Mouse (Mus musculus): ENCODE measurements around the gene A030003K21Rik.
"Not testable (repeated sequence)": the region's sequence is repeated elsewhere in the genome, so short reads cannot be mapped to it uniquely, and the experiment has no call there.

The A030003K21Rik gene

DNA sequence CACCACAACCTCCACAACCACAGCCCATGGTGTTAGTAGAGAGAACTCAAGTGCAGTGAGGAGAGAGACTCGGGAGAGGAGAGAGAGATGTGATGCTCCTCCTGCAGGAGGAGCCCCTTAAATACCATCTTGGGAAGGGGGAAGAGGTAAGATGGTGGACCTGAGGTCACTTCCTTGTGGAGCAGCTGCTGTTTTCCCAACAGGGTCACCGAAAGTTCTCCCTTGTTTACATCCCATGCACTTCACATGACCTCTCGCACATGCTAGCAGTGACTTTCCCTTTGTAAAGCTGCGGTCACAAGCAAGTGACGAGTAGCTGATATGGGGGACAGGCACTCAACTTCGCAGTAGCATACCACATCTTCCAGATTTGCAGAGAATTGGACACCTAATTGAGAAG is at the start of gene A030003K21Rik:
Gene A030003K21Rik (minus strand): TSS at position 94 of the 400 bp plus-strand sequence.
- in situ Hi-C loops (cut with MboI; ENCODE audit: low pct_unique_long_range_greater_than_20kb in 1 of 2, low sequenced_read_pairs in 2 of 2, unreplicated experiment in 1 of 2) = not testable (repeated sequence)

DNA sequence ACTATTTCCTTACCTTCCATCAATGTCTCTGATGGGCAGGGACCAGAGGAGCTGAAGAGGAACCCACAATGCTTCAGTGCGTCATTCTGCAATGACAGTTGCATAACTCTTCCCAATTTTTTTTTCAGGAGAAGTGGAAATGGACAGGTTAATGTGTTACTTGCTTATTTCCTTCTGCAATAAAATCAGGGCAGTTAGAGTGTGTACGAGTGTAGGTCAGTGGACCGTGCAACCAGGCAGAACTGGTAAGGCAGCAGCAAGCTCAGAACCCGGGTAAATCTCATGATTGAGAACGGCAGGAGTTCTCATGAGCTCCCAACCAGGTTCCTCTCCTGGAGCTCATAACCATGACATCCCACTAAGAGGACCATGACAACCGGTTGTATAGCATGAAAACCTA is 48.9 kb upstream of the A030003K21Rik start:
- in situ Hi-C loops (cut with MboI; ENCODE audit: low pct_unique_long_range_greater_than_20kb in 1 of 2, low sequenced_read_pairs in 2 of 2, unreplicated experiment in 1 of 2) = no loop called here

- in situ Hi-C loops (cut with MboI; ENCODE audit: low pct_unique_long_range_greater_than_20kb in 1 of 2, low sequenced_read_pairs in 2 of 2, unreplicated experiment in 1 of 2) = no loop called here
Observed at GRCm38 (mm10) chr1:82991596-82991995, 48.4 kb upstream of the A030003K21Rik start.

DNA sequence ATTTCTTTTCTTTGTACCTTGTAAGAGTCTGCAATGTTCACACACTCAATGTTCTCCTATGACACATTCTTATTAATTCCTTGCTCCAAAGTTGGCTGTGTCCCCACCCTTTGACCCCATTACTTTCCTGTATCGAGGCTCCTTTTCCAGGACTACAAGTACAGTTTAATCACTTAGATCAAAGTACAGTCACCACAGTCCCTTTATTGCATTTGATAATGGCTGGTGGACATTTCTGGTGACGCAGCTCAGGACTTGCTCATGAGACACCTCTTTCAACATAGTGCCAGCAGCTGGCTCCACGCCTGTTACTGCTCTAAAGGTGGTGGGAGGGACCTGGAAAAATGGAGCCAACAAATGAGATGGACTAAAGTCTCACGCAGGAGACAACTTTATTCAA is 47.9 kb upstream of the A030003K21Rik start:
- in situ Hi-C loops (cut with MboI; ENCODE audit: low pct_unique_long_range_greater_than_20kb in 1 of 2, low sequenced_read_pairs in 2 of 2, unreplicated experiment in 1 of 2) = no loop called here

DNA sequence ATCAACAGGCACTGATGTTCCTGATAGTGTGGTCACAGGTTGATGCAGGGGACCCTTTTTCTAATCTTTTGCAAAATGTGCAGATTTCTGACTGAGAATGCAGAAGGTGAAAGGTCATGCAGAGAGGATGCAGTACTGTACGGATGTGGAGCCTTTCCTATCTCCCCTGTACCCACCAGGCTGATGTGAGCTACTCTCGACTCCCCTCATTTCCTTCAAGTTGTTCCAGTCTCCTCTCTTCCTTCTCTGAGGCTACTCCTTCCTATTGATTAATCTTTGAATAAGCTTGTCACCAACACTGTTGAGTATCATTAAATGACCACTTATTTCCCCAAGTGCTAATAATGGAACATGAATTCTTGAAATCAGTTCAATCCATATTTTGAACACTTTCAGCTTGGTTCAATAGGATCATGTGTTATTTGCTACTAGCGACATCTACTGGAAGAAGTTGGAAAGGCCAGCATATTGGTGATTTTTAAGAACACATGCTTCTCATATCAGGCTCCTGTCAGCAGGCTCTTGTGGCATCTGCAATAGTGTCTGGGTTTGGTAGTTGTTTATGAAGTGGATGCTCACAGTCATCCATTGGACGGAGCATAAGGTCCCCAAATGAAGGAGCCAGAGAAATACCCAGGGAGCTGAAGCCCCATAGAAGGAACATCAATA is 44.5 kb upstream of the A030003K21Rik start:
- in situ Hi-C loops (cut with MboI; ENCODE audit: low pct_unique_long_range_greater_than_20kb in 1 of 2, low sequenced_read_pairs in 2 of 2, unreplicated experiment in 1 of 2) = no loop called here

GRCm38 (mm10) chr1:82986738-82987137 is 43.5 kb upstream of the A030003K21Rik start:
- in situ Hi-C loops (cut with MboI; ENCODE audit: low pct_unique_long_range_greater_than_20kb in 1 of 2, low sequenced_read_pairs in 2 of 2, unreplicated experiment in 1 of 2) = no loop called here

DNA sequence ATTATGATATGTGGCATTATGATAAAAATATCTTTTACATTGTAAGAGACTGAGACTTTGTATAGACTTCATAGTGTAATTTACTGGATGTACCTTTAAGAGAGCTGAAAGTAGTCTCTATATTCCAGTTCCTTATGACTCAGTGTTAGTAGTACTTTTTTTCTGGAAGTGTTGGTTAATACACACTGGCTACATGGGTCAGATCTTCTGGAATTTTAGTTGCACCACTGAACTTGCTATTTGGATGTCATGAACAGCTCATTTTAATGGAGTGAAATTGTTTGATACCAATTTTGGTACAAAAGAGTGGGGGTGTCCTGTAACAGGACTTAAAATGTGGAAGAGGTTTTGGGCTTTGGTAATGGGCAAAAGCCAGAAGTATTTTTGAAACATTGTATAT is 34.7 kb upstream of the A030003K21Rik start:
- in situ Hi-C loops (cut with MboI; ENCODE audit: low pct_unique_long_range_greater_than_20kb in 1 of 2, low sequenced_read_pairs in 2 of 2, unreplicated experiment in 1 of 2) = loop anchor here (10.0 kb wide), 1 partner anchor 173 kb away; no protein-coding TSS in a partner anchor

- in situ Hi-C loops (cut with MboI; ENCODE audit: low pct_unique_long_range_greater_than_20kb in 1 of 2, low sequenced_read_pairs in 2 of 2, unreplicated experiment in 1 of 2) = loop anchor here (10.0 kb wide), 1 partner anchor 171 kb away; no protein-coding TSS in a partner anchor
Observed at GRCm38 (mm10) chr1:82975750-82976149, 32.6 kb upstream of the A030003K21Rik start.

DNA sequence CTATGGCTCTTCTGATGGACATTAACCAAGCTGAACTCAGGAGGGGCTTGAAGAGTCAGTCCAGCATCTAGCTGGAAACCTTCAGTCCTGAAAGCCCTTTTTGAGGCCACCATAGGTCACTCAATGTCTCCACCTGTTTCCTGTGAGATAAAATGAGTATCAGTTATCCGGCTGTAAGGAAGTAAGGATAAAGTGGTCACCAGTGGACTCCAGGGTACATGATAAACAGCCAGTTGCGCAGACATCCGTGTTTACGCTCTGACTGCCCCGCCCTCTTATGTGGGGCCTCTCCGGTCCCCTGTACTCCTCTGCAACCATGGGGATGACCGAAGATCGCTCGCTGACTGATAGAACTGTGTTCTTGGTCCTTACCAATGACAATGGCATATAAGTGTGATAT is 31.2 kb upstream of the A030003K21Rik start:
- in situ Hi-C loops (cut with MboI; ENCODE audit: low pct_unique_long_range_greater_than_20kb in 1 of 2, low sequenced_read_pairs in 2 of 2, unreplicated experiment in 1 of 2) = loop anchor here (10.0 kb wide), 1 partner anchor 170 kb away; no protein-coding TSS in a partner anchor

GRCm38 (mm10) chr1:82973901-82974300 is 30.7 kb upstream of the A030003K21Rik start:
- in situ Hi-C loops (cut with MboI; ENCODE audit: low pct_unique_long_range_greater_than_20kb in 1 of 2, low sequenced_read_pairs in 2 of 2, unreplicated experiment in 1 of 2) = loop anchor here (10.0 kb wide), 1 partner anchor 169 kb away; no protein-coding TSS in a partner anchor

DNA sequence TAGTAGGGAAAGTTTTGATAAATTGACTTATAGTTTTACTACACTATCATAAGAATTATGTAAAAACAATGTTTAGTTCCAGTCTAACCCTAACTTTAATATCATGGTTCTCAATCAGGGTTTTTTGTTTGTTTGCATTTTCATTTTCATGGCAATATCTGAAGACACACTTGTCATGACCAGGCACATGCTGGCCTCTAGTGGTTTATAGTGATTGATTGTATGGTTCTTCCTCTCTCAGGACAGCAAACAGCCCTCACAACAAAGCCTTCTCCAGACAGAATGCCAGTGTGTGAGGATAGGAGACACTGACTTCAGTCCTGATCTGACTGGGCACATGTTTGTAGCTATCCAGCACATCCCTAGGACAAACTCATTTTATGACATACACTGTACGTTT is 30.1 kb upstream of the A030003K21Rik start:
- in situ Hi-C loops (cut with MboI; ENCODE audit: low pct_unique_long_range_greater_than_20kb in 1 of 2, low sequenced_read_pairs in 2 of 2, unreplicated experiment in 1 of 2) = loop anchor here (10.0 kb wide), 1 partner anchor 168 kb away; no protein-coding TSS in a partner anchor

GRCm38 (mm10) chr1:82972046-82972445 is 28.9 kb upstream of the A030003K21Rik start:
- in situ Hi-C loops (cut with MboI; ENCODE audit: low pct_unique_long_range_greater_than_20kb in 1 of 2, low sequenced_read_pairs in 2 of 2, unreplicated experiment in 1 of 2) = loop anchor here (10.0 kb wide), 1 partner anchor 167 kb away; no protein-coding TSS in a partner anchor

DNA sequence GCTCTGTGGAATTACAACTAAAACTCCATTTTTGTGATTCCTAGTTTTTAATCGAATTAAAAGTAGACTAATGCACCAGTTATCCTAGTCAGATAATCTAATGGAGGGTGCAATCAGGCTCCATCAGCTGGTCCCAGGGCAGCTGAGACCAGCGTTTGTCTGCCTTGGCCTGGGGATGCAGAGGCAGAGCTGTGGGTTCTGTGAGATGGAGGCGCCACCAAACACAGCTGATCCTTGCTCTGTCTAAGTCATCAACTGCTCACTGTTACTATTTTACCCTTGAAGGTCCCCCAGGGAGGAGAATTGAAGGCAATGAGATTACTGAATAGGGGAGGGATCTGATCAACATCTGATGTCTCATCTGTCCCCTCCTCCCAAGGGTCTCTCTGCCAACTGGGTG is 23.2 kb upstream of the A030003K21Rik start:
- in situ Hi-C loops (cut with MboI; ENCODE audit: low pct_unique_long_range_greater_than_20kb in 1 of 2, low sequenced_read_pairs in 2 of 2, unreplicated experiment in 1 of 2) = no loop called here

DNA sequence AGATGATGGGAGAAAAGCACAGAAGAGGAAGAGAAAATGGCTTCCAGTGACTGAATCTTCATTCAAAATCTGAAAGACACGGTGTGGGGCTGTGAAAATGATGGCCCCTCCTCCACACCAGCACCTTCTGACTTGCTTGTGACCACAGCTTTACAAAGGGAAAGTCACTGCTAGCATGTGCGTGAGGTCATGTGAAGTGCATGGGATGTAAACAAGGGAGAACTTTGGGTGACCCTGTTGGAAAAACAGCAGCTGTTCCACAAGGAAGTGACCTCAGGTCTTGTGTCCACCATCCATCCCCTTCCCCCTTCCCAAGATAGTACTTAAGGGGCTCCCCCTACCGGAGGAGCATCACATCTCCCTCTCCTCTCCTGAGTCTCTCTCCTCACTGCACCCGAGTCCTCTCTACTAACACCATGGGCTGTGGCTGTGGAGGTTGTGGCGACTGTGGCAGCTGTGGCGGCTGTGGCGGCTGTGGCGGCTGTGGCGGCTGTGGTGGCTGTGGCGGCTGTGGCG is 16.7 kb upstream of the A030003K21Rik start, which contains the start of gene Gm47955:
Gene Gm47955 (plus strand): TSS at position 417 of the 516 bp plus-strand sequence.
- in situ Hi-C loops (cut with MboI; ENCODE audit: low pct_unique_long_range_greater_than_20kb in 1 of 2, low sequenced_read_pairs in 2 of 2, unreplicated experiment in 1 of 2) = no loop called here

DNA sequence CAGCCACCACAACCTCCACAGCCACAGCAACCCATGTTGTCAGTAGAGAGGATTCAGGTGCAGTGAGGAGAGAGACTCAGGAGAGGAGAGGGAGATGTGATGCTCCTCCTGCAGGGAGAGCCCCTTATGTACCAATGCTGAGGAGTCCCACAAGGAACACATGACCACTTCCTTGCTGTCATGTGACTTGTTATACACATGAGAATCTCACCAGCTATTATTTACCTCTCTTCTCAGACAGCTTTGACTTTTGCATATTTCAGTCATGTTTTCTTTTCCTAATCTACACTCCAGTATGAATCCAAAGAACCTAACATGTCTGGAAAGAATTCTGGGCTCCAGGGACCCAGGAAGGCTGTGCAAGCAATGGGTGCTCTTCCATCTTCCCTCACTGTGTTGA is 12.7 kb upstream of the A030003K21Rik start, which contains the start of gene Gm7544:
Gene Gm7544 (minus strand): TSS at position 101 of the 400 bp plus-strand sequence.
- in situ Hi-C loops (cut with MboI; ENCODE audit: low pct_unique_long_range_greater_than_20kb in 1 of 2, low sequenced_read_pairs in 2 of 2, unreplicated experiment in 1 of 2) = not testable (repeated sequence)

GRCm38 (mm10) chr1:82948601-82949000 is 5.4 kb upstream of the A030003K21Rik start:
- in situ Hi-C loops (cut with MboI; ENCODE audit: low pct_unique_long_range_greater_than_20kb in 1 of 2, low sequenced_read_pairs in 2 of 2, unreplicated experiment in 1 of 2) = no loop called here

- in situ Hi-C loops (cut with MboI; ENCODE audit: low pct_unique_long_range_greater_than_20kb in 1 of 2, low sequenced_read_pairs in 2 of 2, unreplicated experiment in 1 of 2) = not testable (repeated sequence)
Observed at GRCm38 (mm10) chr1:82946029-82946428, 2.8 kb upstream of the A030003K21Rik start.

GRCm38 (mm10) chr1:82942505-82942904 is 683 bp downstream of the A030003K21Rik start:
- in situ Hi-C loops (cut with MboI; ENCODE audit: low pct_unique_long_range_greater_than_20kb in 1 of 2, low sequenced_read_pairs in 2 of 2, unreplicated experiment in 1 of 2) = not testable (repeated sequence)

- in situ Hi-C loops (cut with MboI; ENCODE audit: low pct_unique_long_range_greater_than_20kb in 1 of 2, low sequenced_read_pairs in 2 of 2, unreplicated experiment in 1 of 2) = no loop called here
Observed at GRCm38 (mm10) chr1:82938666-82939065, 4.5 kb downstream of the A030003K21Rik start.

DNA sequence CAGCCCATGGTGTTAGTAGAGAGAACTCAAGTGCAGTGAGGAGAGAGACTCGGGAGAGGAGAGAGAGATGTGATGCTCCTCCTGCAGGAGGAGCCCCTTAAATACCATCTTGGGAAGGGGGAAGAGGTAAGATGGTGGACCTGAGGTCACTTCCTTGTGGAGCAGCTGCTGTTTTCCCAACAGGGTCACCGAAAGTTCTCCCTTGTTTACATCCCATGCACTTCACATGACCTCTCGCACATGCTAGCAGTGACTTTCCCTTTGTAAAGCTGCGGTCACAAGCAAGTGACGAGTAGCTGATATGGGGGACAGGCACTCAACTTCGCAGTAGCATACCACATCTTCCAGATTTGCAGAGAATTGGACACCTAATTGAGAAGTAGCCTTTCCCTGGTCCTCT is 11.9 kb downstream of the A030003K21Rik start, which contains the start of gene Gm6217:
Gene Gm6217 (minus strand): TSS at position 74 of the 400 bp plus-strand sequence.
- in situ Hi-C loops (cut with MboI; ENCODE audit: low pct_unique_long_range_greater_than_20kb in 1 of 2, low sequenced_read_pairs in 2 of 2, unreplicated experiment in 1 of 2) = not testable (repeated sequence)
